Mouse (Mus musculus): ENCODE results near the gene Pou2f2.

- no peak for TF ChIP-seq POLR2A (IDR thresholded peaks at IDR 0.05; ENCODE audit: insufficient read depth, low read depth, low read length)
- TF ChIP-seq CTCF (IDR thresholded peaks at IDR 0.05), result peak; percentile 35
These were observed 39.3 kb upstream of the Pou2f2 start for GRCm38 (mm10) chr7:25218705-25219415.

All from heart, adult 2 months (tissue).